Mouse (Mus musculus): ENCODE results near the gene Fam19a1.

The Fam19a1 gene

DNA sequence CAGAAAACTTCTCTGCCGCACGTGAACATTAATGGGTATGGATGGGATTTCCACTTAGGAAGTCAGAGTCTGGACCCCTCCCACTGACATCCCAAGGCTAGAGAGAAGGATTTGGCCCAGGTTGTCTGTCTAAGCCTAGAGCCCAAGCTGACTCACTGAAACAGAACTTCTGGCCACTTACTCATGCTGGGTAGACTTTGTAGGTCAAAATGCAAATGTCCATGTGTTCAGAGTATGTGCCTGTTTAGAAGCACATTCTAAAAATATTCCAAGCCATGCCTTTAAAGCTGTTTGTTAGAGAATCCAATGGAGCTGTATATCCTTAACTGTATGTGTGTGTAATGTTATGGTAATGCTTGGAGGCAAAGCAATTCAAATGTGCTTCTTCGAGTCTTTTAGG lies 145.7 kb downstream of the Fam19a1 start:
- DNase-seq (ENCODE audit: low read depth) = no peak

GRCm38 (mm10) chr6:96266456-96266855 lies 153.5 kb downstream of the Fam19a1 start:
- DNase-seq (ENCODE audit: low read depth) = no peak

- no peak for DNase-seq (ENCODE audit: low read depth)
Measured at GRCm38 (mm10) chr6:96268788-96269187, 155.8 kb downstream of the Fam19a1 start.

- no peak for DNase-seq (ENCODE audit: low read depth)
Measured at GRCm38 (mm10) chr6:96270436-96270835, 157.5 kb downstream of the Fam19a1 start.

GRCm38 (mm10) chr6:96283731-96284130 lies 170.8 kb downstream of the Fam19a1 start:
- DNase-seq (ENCODE audit: low read depth) = no peak

GRCm38 (mm10) chr6:96284590-96284989 lies 171.6 kb downstream of the Fam19a1 start:
- no peak for DNase-seq (ENCODE audit: low read depth)

GRCm38 (mm10) chr6:96286276-96286675 lies 173.3 kb downstream of the Fam19a1 start:
- DNase-seq (ENCODE audit: low read depth) = no peak

DNA sequence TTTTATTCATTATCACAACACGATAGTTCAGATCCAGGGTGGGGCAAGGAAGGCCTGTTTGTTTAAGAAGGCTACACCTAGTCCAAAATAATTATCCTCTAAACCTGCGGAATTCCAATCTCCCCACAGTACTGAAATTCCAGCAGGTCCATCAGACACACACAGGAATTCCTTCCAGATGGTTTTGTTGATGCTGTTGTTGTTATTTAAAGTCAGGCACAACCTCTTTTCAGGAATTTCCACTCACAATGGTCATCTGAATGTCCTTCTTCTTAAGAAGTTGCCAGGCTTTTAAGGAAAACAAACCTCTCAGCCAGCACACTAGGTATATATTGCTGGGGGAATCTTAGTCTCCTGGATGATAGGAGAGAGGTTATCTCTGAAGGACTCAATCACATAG lies 174.4 kb downstream of the Fam19a1 start:
- DNase-seq (ENCODE audit: low read depth) = no peak

GRCm38 (mm10) chr6:96289672-96290071 lies 176.7 kb downstream of the Fam19a1 start:
- no peak for DNase-seq (ENCODE audit: low read depth)

GRCm38 (mm10) chr6:96347491-96347890 lies 234.5 kb downstream of the Fam19a1 start:
- DNase-seq (ENCODE audit: low read depth) = no peak

DNA sequence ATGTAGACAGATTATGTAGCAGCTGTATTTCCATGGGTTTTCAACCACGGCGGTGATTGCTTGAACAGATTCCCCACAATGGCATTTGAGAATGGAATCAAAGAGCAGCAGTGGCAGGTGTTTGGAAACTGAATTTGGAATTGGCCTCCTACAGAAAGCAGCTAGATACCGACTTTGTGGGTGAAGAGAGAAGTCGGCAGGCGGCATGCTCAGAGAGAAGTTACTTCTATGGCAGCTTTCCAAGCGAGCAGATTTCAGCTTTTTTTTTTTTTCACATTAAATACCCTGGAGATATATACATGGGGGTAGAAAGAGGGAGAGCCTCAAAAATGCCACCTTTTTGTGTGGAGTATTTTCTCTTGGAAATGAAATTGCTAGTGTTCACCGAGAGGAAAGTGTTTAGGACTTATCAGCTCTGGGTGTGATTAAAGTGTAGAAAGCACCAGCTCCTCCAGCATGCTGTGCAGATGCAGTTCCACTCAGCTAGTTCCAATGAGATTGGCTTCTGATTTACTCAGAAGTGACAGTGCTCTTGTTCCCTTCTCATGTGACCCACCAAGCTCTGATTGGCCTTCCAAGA lies 236.6 kb downstream of the Fam19a1 start:
- no peak for DNase-seq (ENCODE audit: low read depth)

- no peak for DNase-seq (ENCODE audit: low read depth)
Measured at GRCm38 (mm10) chr6:96369544-96369943, 256.6 kb downstream of the Fam19a1 start.

DNA sequence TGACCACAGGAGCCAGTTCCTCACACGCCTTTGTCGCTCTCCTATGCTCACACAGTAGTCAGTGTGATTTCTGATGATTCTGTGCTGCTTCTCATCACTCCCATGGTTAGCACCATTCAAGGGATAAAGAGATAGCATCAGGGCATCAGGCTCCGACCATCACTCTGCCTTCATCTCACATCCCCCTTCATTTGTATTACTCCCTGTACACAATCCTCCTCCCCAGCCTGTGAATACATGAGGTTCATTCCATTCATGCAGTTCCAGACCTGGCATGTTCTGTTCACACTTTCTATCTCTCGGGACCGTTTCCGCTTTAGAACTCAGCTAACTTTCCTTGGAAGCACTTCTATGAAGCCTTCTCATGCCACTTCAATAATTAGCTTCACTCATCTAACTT lies 259.9 kb downstream of the Fam19a1 start:
- DNase-seq (ENCODE audit: low read depth) = no peak

DNA sequence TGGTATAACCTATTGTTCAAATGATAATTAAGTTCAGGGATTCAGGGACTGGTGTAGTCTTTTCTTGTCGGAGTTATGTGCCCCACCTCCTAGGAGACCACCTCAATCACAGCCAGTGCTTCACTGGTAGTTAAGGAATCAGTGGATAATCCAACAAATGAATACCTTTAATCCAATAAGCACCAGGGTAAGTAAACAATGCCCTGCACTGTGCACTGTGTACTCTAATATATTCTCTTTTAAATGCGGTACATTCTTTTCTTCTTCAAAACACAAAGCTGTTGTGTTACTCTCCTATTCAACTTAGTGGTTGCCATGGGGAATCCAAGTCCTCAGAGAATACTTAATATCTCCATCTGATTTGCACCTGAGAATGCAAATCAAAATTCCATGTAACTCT lies 260.3 kb downstream of the Fam19a1 start:
- DNase-seq (ENCODE audit: low read depth) = no peak

DNA sequence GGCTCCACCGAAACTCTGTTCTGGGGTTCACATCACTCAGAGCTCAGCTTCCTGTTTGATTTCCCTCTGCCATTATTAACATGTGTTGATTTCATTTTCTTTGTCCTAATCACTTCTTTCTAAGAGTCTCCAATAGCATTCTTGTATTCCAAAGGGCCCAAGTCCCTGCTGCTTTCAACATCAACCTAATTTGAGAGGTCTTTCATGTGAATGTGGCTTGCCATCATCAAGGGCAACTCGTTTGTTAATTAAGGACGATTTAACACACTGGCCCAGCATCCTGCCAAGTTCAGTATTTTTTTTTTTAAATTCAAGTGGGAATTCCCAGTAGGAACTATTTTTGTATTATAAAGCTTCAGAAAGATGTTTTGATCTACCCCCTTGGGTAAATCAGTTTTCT lies 263.8 kb downstream of the Fam19a1 start:
- DNase-seq (ENCODE audit: low read depth) = no peak

GRCm38 (mm10) chr6:96379229-96379628 lies 266.3 kb downstream of the Fam19a1 start:
- DNase-seq (ENCODE audit: low read depth) = no peak

DNA sequence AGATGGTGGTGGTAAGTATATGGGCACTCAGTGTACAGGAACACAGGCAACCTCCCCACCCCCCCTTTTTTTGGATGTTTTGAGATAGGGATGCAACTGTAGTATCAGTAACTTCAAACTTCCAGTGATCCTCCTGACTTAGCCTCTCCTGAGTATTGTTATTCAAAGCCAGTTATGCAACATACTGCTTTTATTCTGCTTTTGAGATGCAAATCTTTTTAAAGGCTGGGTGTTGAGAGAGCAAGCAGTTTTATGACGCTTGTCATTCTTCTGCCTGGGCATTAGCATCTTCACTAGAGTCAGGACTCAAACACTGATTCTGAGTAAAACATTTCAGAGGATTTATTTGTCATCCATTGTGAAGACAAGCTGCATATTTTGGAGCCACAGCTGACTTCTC lies 271.5 kb downstream of the Fam19a1 start:
- no peak for DNase-seq (ENCODE audit: low read depth)

DNA sequence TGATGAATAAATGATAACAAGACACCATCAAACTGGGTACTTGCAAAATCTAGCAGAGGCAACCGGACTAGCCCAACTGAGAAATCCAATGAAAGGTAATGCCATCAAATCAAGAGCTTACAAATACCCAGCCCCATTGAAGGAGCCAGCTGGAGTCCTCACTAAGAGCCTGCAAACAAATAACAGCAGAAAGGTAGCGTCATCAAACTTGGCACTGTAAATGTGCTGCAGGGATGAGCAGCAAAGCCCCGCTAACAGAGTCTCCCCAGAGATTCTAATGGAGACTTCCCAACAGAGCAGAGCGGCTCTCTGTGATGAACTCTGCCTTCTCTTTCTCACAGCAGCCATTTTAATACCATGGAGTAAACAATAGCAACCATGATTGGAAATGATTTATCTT lies 305.9 kb downstream of the Fam19a1 start:
- DNase-seq (ENCODE audit: low read depth) = no peak

DNA sequence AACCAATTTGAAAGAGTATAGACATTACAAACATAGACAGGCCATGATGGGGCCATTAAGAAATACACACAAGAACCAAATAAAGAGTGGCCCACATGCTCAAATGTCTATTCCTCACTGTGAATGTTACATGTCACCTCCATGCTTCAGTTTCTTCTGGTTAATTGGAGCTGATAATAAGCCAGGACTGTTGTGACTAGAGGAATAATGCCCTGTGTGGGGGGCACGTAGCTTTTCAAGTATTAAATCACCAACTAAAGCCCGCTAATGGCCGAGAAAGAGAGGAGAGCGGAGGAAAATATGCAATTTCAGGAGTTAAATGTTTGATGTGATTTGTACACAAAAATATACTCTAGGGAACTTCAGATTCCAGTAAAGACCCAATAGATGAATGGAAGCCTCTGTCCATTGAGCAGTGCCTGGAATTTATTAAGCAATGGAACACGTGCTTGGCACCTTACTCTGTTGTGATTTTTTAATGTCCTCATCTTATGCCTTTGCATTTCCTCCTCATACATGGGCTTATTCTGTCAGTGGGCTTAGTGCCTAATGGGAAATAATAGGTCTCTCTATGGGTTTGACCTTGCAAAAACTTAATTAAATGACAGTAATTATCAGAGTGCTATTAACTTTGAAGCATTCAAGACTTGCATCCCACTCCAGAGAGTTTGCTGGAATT lies 306.9 kb downstream of the Fam19a1 start:
- no peak for DNase-seq (ENCODE audit: low read depth)

GRCm38 (mm10) chr6:96420515-96420914 lies 307.6 kb downstream of the Fam19a1 start:
- no peak for DNase-seq (ENCODE audit: low read depth)

DNA sequence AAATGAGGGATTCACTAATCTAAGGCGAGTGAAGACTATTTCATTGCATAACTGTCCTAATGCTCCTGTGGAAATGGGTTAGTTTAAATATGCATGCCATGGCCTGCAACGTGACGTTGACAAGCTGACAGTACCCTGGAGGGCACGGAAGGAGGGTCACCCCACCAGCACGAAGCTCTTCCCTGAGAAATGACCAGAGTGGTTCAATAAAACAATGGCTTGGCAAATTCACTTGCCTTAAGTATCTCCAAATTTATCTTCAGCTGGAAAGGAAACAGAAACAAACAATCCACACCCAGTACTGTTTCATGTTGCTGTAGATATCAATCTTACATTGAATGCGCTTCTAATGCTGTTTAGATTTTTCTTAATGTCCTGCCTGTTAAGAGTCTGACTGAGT lies 316.4 kb downstream of the Fam19a1 start:
- DNase-seq (ENCODE audit: low read depth) = no peak

- DNase-seq (ENCODE audit: low read depth) = no peak
Measured at GRCm38 (mm10) chr6:96432397-96432796, 319.4 kb downstream of the Fam19a1 start.

DNA sequence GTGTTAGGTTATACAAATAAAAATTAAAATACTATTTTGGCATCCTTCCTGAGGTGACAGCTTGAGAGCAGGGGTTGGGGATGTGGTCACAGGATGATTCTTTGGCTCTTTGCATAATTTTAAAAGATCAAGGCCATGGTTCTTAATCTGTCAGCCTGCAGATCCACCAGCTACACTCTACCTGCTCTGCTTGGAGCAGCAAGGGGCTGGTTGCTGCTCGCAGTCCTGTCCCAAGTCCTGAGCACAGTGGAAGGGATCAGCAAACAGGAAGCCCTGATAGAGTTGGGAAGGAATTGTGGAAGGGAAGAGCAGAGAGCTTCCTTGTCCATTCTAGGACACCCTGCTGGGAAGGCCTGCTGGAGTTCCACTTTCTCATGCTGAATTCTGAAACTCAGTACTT lies 320.9 kb downstream of the Fam19a1 start:
- DNase-seq (ENCODE audit: low read depth) = no peak

- no peak for DNase-seq (ENCODE audit: low read depth)
Measured at GRCm38 (mm10) chr6:96435545-96435944, 322.6 kb downstream of the Fam19a1 start.
